Mouse (Mus musculus): ENCODE results near the gene Usp4.

DNA sequence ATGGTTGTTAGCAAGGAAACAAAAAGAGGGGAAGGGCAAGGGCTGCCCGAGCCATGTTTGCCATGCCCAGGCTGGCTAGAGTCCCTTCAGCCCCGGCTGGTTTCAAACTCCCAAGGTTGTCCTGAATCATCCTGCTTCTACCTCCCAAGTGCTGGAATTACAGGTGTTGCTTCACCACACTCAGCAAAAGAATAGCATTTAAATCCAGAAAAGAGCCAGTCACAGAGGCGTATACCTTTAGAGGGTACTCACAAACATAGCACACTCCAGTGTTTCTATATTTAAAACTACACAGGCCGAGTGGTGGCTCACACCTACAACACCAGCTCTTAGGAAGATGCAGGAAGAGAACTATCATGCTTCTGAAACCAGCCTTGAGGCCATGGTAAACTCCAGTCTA, 61.9 kb downstream of the Usp4 start:
- TF ChIP-seq USF1 (IDR thresholded peaks at IDR 0.05; ENCODE audit: low read depth, low read length) = no peak
- TF ChIP-seq NRF1 (IDR thresholded peaks at IDR 0.05; ENCODE audit: insufficient read depth, low read depth, low read length, poor library complexity, severe bottlenecking) = no peak
- TF ChIP-seq POLR2A (IDR thresholded peaks at IDR 0.05; ENCODE audit: control insufficient read depth in 1 of 2, insufficient read depth in 1 of 2, low read depth in 1 of 2, low read length in 2 of 2, poor library complexity in 1 of 2) = no peak
- no peak for TF ChIP-seq CTCF (IDR thresholded peaks at IDR 0.05 in 2 of 3, conservative IDR thresholded peaks at IDR 0.05 in 1 of 3; ENCODE audit: control insufficient read depth in 1 of 3, insufficient read depth in 1 of 3, low read depth in 2 of 3, low read length in 3 of 3, poor library complexity in 1 of 3, severe bottlenecking in 1 of 3)
